Mouse (Mus musculus) embryonic facial prominence, embryonic 12.5 days (tissue): ENCODE data around the gene Kmt2c. TPM values are rescaled to one million over a fixed set of nuclear protein-coding genes. Genes with fewer than 3 reads are reported as not detected.

ENCODE experiments used
- ATAC-seq: fragments of 200-750 bp; cut with Nextera tagmentation; 2 replicates; pipeline ENCODE4 v1.8.0; 2017; ENCODE audit not compliant: insufficient number of reproducible peaks, insufficient read depth, low FRiP score, low TSS enrichment
- H3K27ac ChIP-seq: fragments of 300-500 bp; sonication (generic); 2 replicates; pipeline ENCODE4 v1.5.1; 2016; ENCODE audit warnings: mild to moderate bottlenecking
- H3K27me3 ChIP-seq: fragments of 300-500 bp; sonication (generic); 2 replicates; pipeline ENCODE4 v1.6.1; 2016; ENCODE audit warnings: mild to moderate bottlenecking, moderate library complexity
- H3K36me3 ChIP-seq: fragments of 300-500 bp; sonication (generic); 2 replicates; pipeline ENCODE4 v1.6.1; 2016; ENCODE audit warnings: mild to moderate bottlenecking
- H3K4me1 ChIP-seq: fragments of 300-500 bp; sonication (generic); 2 replicates; pipeline ENCODE4 v1.6.1; 2016
- H3K4me2 ChIP-seq: fragments of 300-500 bp; sonication (generic); replicated peaks from 2 replicates; pipeline ENCODE4 v1.6.1; 2016; ENCODE audit warnings: mild to moderate bottlenecking, moderate library complexity
- H3K4me3 ChIP-seq: fragments of 300-500 bp; sonication (generic); 2 replicates; pipeline ENCODE4 v1.5.1; 2016; ENCODE audit warnings: mild to moderate bottlenecking
- H3K9ac ChIP-seq: fragments of 300-500 bp; sonication (generic); 2 replicates; pipeline ENCODE4 v1.6.1; 2016; ENCODE audit warnings: mild to moderate bottlenecking, moderate library complexity
- H3K9me3 ChIP-seq: fragments of 300-500 bp; sonication (generic); 2 replicates; pipeline ENCODE4 v1.6.1; 2016; ENCODE audit warnings: mild to moderate bottlenecking, moderate library complexity
- WGBS: fragments of 180-500 bp; shearing (Covaris S2); methylation state at CpG from one replicate; pipeline ENCODE4 v1.1.7; 2016; 5-methylcytosine and 5-hydroxymethylcytosine counted together
- polyA plus RNA-seq: library from polyadenylated mRNA; unstranded; fragments of >200 nt; fragmentation: Nextera tagmentation; extraction: Ambion mirVana; gene quantifications from 2 replicates; pipeline ENCODE4 v1.2.1, GENCODE M21; 2016

Kmt2c gene
- polyA plus RNA-seq, 1 experiment from 2014 or later = 19.1 TPM

DNA sequence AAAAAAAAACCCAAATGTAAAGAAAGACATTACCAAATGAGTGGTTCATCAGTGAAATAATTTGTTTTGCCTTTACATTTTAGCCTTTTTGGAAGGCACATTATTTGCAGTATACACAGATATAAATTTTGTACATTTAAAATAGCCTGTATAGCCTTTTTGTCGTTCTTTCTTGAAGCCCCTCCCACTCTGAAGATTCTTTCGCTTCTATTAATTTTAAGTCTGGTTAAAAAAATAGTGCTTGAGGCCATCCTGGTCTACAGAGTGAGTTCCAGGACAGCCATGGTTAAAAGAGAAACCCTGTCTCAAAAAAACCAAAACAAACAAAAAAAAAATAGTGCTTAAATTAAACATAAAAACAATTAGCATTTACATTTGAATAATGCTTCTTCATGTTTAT is 32.0 kb upstream of the Kmt2c start:
- peak overlapping the region; percentile 81 for H3K4me3 ChIP-seq
- no peaks in the 10 kb centered on the region for H3K36me3 ChIP-seq
- no peaks in the 10 kb centered on the region for H3K27me3 ChIP-seq
- no peaks in the 10 kb centered on the region for H3K9me3 ChIP-seq
- no peak for ATAC-seq
- peak overlapping the region; percentile 68; the same call in 1 of the 2 replicates for H3K4me2 ChIP-seq
- H3K9ac ChIP-seq = no peak overlapping the region
- H3K27ac ChIP-seq = no peak overlapping the region
- H3K4me1 ChIP-seq = 0 out of 2 replicates have a peak, but pooled peaks cover 4% of the 10 kb centered on the region
- WGBS = 40% methylated on average over 2 of the region's 2 CpGs

DNA sequence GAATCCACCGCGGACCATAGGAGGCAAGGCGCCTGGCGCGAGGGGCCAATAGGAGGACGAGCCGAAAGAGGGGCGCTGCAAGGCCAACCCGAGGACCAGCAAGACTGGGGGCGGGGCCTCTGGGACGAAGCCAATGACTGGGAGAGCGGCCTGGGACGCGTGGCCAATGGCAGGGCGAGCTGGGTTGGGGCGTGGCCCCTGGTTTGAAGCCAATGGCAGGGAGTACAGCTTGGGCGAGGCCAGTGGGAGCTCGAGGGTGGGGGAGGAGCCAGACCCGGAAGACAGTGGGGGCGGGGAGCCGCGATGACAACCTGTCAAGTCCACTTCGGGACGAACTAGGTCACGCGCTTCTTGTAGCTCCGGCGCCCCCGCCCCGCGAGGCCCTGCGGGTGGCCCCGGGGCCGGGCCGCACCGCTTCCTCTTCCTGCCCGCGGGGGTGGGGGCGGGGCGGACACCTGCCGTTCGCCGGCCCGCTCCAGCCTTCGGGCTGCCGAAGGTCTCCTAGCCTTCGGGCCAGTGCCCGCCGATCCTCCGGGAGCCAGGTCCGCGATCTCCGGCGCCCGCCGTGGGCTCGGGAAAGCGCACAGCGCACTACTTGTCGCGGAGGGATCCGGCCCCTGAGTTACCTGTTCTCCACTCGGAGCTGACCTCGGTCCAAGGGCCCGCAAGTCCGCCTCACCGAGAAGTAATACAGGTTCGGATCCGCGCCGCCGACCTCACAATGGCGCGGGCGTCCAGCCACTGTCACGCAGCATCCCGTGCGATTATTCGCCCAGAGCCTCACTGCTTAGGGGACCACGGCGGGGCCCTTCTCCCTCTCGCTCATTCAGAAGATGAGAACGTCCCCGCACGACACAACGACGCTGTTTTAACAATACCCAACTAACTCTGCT is 31.2 kb upstream of the Kmt2c start:
- H3K9me3 ChIP-seq = no peaks in the 10 kb centered on the region
- peak overlapping the region; percentile 68 for H3K4me2 ChIP-seq
- under 1% methylated on average over 83 of the region's 87 CpGs for WGBS
- ATAC-seq = peak; percentile 99
- H3K9ac ChIP-seq = peak overlapping the region; percentile 65
- H3K27ac ChIP-seq = peak overlapping the region; percentile 94
- no peaks in the 10 kb centered on the region for H3K27me3 ChIP-seq
- H3K4me3 ChIP-seq = peak overlapping the region; percentile 81
- H3K36me3 ChIP-seq = no peaks in the 10 kb centered on the region
- 0 out of 2 replicates have a peak, but pooled peaks cover 4% of the 10 kb centered on the region for H3K4me1 ChIP-seq

DNA sequence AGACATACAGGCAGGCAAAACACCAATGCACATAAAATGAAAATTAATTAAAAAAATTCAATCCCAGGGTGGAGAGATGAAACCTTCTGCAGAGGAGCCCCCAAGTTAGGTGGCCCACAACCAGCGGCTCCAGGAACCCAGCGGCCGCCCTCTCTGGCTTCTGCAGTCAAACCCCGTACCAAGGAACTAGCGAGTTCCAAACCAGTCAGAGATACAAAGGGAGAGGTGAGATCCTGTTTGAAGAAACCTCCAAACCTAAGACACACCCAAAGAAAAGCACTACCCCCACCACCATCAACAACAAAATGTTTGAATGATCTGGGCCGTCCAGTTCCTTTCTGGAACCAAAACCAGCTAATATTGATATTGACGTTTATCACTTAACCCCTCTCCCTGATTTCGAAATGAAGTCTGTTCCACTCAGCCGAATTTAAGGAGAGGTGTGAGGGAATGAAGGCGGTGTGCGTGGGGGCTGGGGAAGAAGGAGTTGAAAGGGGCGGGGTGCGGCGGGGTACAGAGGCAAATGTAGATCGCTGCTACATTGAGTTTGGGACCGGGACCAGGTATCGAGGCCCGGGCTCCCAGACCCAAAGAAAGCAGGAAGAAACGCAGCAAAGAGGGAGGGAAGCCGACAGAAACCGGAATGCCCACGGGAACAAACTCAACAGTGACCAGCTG is 30.4 kb upstream of the Kmt2c start:
- WGBS = 10% methylated on average over 22 of the region's 22 CpGs
- Histone ChIP-seq H3K4me1 (0 out of 2 replicates have a peak, but pooled peaks cover 4% of the 10 kb centered on the region), H3K9me3 (no peaks in the 10 kb centered on the region), H3K4me2 (peak overlapping the region; percentile 68), H3K36me3 (no peaks in the 10 kb centered on the region), H3K4me3 (peak overlapping the region; percentile 81), H3K27ac (peak overlapping the region; percentile 94), H3K9ac (peak overlapping the region; percentile 59), H3K27me3 (no peaks in the 10 kb centered on the region)
- peak; percentile 36; the same call in 1 of the 2 replicates for ATAC-seq

DNA sequence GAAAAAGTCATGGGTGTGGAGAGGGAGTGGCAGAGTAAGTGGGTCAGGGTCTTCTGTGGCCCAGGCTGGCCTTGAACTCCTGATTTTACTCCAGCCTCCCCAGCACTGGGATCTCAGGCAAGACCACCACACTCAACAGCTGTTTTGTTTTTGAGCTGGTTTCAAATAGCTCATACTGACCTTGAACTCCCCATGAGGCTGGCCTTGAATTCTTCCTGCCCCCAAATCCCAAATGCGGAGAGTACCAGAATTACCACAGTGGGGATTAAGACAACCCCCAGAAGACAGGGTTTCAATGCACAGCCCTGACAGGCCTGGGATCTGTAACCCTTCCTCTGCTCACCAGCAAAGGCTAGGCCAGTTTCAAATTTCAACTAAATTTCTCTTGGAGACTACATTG is 29.4 kb upstream of the Kmt2c start:
- WGBS = 27% methylated on average over 1 of the region's 1 CpGs

DNA sequence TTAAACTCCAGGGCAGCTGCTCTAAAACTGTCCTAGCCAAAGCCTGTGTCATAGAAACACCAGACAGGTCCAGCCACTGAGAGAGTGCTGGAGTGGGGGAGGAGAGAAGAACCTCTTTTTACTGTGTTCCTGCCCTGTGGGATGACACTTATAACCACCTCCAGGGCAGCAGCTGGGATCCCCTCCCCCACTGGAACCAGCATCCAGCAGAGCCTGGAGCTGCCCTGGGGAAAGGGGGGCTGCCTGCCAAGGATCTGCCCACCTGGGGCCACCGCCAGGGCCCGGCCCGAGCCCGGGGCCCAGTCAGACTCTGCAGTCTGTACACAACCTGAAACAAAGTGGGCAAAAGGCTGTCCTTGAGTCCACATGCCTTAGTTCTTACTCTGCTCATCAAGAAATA is 28.3 kb upstream of the Kmt2c start:
- ATAC-seq = no peak
- H3K4me1 ChIP-seq = 0 out of 2 replicates have a peak, but pooled peaks cover 4% of the 10 kb centered on the region
- no peaks in the 10 kb centered on the region for H3K27me3 ChIP-seq
- WGBS = 30% methylated on average over 4 of the region's 4 CpGs
- no peak overlapping the region for H3K9ac ChIP-seq
- H3K27ac ChIP-seq = no peak overlapping the region
- no peak overlapping the region for H3K4me2 ChIP-seq
- H3K4me3 ChIP-seq = no peak overlapping the region
- H3K36me3 ChIP-seq = no peaks in the 10 kb centered on the region
- no peaks in the 10 kb centered on the region for H3K9me3 ChIP-seq

More for the DNA sequence above, 29.4 kb upstream of the Kmt2c start:
- Histone ChIP-seq H3K27ac (no peak overlapping the region), H3K9me3 (no peaks in the 10 kb centered on the region), H3K27me3 (no peaks in the 10 kb centered on the region), H3K9ac (no peak overlapping the region), H3K4me2 (no peak overlapping the region), H3K36me3 (no peaks in the 10 kb centered on the region), H3K4me3 (no peak overlapping the region), H3K4me1 (0 out of 2 replicates have a peak, but pooled peaks cover 4% of the 10 kb centered on the region)
- no peak for ATAC-seq

DNA sequence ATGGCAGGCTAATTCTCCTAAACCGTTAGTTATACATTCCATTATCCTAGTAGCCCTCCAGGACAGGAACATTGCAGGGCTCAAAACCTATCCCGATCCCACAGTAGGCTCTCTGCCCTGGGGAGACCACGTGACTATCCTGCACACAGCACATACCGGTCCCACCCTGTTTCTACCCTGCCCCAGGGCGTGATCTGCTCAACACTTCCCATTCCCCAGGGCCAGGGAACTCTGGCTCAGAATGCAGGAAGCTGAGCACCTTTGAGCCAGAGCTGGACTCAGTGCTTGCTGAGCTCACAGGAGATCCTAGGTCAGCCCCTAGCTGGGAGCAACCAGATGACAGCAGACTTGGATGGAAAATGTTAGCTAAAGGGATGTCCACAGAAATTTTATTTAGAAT is 27.5 kb upstream of the Kmt2c start:
- no peak overlapping the region for H3K27ac ChIP-seq
- H3K9me3 ChIP-seq = no peaks in the 10 kb centered on the region
- 0 out of 2 replicates have a peak, but pooled peaks cover 4% of the 10 kb centered on the region for H3K4me1 ChIP-seq
- H3K9ac ChIP-seq = no peak overlapping the region
- 36% methylated on average over 5 of the region's 5 CpGs for WGBS
- H3K36me3 ChIP-seq = no peaks in the 10 kb centered on the region
- H3K4me2 ChIP-seq = no peak overlapping the region
- no peak overlapping the region for H3K4me3 ChIP-seq
- ATAC-seq = no peak
- H3K27me3 ChIP-seq = no peaks in the 10 kb centered on the region

DNA sequence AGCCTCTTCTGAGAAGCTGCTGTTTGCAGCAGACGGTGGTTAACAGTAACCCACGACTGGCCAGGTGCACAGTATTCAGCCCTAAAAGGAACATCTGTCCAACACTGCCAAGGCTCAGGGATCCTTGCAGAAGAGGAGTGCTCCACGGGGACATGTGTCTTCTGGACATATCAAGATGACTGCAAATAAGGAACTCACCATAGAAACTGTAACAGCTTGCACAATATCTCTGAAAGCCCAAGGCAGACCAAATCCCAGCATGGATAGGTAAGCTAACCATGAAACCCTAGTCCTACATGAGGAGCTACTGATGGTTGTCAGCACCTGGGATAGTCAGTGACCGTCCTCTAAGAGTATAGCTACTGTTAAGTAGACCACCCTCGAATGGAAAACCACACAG is 22.9 kb upstream of the Kmt2c start:
- ATAC-seq = no peak
- 86% methylated on average over 5 of the region's 5 CpGs for WGBS
- Histone ChIP-seq H3K4me3 (no peak overlapping the region), H3K36me3 (no peaks in the 10 kb centered on the region), H3K4me2 (no peak overlapping the region), H3K4me1 (no peaks in the 10 kb centered on the region), H3K27ac (no peak overlapping the region), H3K27me3 (no peaks in the 10 kb centered on the region), H3K9me3 (no peaks in the 10 kb centered on the region), H3K9ac (no peak overlapping the region)

DNA sequence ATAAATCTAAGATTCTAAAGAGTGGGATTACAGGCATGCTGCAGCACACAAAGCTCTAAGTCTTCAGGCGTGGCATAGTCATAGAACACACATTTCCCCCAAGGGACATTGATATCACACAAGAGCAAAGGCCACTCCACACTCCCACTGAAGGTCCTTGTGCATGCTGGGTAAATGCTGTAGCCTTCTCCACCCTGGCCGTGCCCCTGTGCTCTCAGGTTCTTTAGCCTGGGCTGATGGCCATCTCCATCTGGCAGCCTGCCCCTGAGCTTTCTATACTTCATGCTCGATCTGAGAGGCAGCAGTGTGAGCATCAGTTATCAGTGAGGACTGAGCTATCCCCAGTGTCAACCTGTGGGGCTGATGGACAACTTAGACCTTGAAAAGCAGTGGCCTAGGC is 21.2 kb upstream of the Kmt2c start:
- Histone ChIP-seq H3K36me3 (no peaks in the 10 kb centered on the region), H3K4me2 (no peak overlapping the region), H3K27me3 (no peaks in the 10 kb centered on the region), H3K4me3 (no peak overlapping the region), H3K9me3 (no peaks in the 10 kb centered on the region), H3K27ac (no peak overlapping the region), H3K4me1 (no peaks in the 10 kb centered on the region), H3K9ac (no peak overlapping the region)
- WGBS = 66% methylated on average over 3 of the region's 3 CpGs
- no peak for ATAC-seq

DNA sequence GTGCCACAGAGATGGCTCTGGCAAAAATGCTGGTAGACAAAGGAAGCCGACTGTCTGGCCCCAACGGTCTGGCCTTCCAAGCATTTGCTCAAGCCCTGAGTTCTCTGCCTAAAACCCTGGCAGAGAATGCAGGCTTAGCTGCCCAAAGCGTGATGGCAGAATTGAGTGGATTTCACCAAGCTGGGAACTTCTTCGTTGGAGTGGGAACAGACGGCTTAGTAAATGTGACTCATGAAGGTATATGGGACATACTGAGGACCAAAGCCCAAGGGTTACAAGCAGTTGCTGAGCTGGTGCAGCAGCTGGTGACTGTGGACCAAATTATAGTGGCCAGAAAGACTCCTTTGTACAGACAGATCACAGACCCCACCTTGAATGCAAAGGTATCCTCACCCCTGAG is 19.0 kb upstream of the Kmt2c start:
- Histone ChIP-seq H3K36me3 (no peaks in the 10 kb centered on the region), H3K4me3 (no peak overlapping the region), H3K9me3 (no peaks in the 10 kb centered on the region), H3K4me2 (no peak overlapping the region), H3K4me1 (no peaks in the 10 kb centered on the region), H3K27me3 (no peaks in the 10 kb centered on the region), H3K27ac (no peak overlapping the region), H3K9ac (no peak overlapping the region)
- 77% methylated on average over 5 of the region's 5 CpGs for WGBS
- no peak for ATAC-seq

DNA sequence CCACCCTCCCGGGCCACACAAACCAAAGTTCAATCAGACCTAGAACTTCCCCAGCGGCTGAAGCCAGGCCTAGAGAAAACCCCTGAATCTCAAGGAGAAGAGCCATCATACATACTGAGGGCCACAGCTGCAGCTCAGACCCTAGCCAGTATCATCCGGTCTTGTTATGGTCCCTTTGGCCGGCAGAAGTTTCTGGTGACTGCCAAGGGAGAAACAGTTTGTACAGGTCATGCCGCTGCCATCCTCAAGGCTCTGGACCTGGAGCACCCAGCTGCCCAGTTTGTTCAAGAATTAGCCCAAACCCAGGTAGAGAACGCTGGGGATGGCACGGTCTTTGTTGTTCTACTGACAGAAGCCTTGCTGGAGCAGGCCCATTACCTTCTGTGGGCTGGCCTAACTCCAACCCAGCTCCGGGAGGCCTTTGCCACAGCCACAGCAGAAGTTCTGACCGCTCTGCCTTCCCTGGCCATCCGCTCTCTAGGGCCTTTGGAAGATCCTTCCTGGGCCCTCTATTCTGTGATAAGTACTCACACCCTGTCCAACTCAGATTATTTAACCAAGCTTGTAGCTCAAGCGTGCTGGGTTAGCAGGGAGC is 17.8 kb upstream of the Kmt2c start:
- no peak for ATAC-seq
- H3K27me3 ChIP-seq = no peaks in the 10 kb centered on the region
- no peaks in the 10 kb centered on the region for H3K4me1 ChIP-seq
- H3K9ac ChIP-seq = no peak overlapping the region
- no peaks in the 10 kb centered on the region for H3K9me3 ChIP-seq
- H3K36me3 ChIP-seq = no peaks in the 10 kb centered on the region
- 90% methylated on average over 11 of the region's 11 CpGs for WGBS
- no peak overlapping the region for H3K4me2 ChIP-seq
- no peak overlapping the region for H3K4me3 ChIP-seq
- H3K27ac ChIP-seq = no peak overlapping the region

DNA sequence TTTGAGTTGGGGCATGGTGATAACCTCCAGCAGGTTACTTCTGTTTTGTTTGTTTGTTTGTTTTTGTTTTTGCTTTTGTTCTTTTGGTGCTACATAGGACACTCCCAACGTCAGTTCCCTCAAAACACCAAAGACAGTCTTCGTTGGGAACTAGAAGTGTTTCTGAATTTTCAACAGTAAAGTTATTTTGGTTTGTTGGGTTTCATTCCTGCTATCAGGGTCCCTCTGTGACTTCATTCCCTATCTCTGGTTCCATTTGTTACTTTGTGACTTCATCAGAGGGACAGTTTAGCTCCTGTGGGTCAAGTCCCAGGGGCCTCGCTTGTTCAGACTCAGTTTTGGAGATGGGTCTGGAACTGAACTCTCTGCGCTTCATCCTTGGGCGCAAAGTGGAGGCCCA is 17.2 kb upstream of the Kmt2c start, which contains the start of gene Cct8l1:
Cct8l1 (plus strand) TSS at position 301 of the 400 bp plus-strand sequence.
- H3K27ac ChIP-seq = no peak within 1 kb of the TSS
- H3K36me3 ChIP-seq = no peaks in the 10 kb centered on the region
- H3K9ac ChIP-seq = no peak within 1 kb of the TSS
- H3K4me3 ChIP-seq = no peak within 1 kb of the TSS
- H3K27me3 ChIP-seq = no peaks in the 10 kb centered on the region
- no peaks in the 10 kb centered on the region for H3K9me3 ChIP-seq
- 93% methylated on average over 5 of the region's 5 CpGs for WGBS
- H3K4me2 ChIP-seq = no peak within 1 kb of the TSS
- H3K4me1 ChIP-seq = no peaks in the 10 kb centered on the region
- ATAC-seq = no peak
